Comparison of ENCODE assay signal across 8 mouse cellular contexts in genomic region chr9:29802990-29803737, GRCm38 (mm10).
DNase-seq lines count a peak whose midpoint lies in the region; ATAC-seq lines count a peak whose summit lies in the region.

No protein-coding gene starts in this region.

- ATAC-seq in hematopoietic stem cell, adult 5-6 weeks (replicated peaks in 1 of 2; ENCODE audit: insufficient read depth in 1 of 2, low FRiP score in 2 of 2, low TSS enrichment in 1 of 2, low read depth in 1 of 2, poor library complexity in 2 of 2, severe bottlenecking in 2 of 2) = peak; percentile 56 to 80; a peak in 3 of 4 replicates

- intact Hi-C loops in left cerebral cortex, postnatal 10 days (cut with DNase I) = loop anchor here (10.0 kb wide), 1 partner anchor 462 kb away; no protein-coding TSS in a partner anchor

- DNase-seq in embryo, embryonic 10.5 days (ENCODE audit: low spot score) = peak; percentile 27
- no peak for DNase-seq in embryo, embryonic 10 days (ENCODE audit: low spot score)
- peak; percentile 33 to 69 for DNase-seq in left cerebral cortex, postnatal 10 days (ENCODE audit: extremely low spot score in 1 of 2, low spot score in 2 of 2)
- peak; percentile 83 for DNase-seq in right cerebral cortex, adult 18-20 months
- DNase-seq in gastrocnemius, adult 8-10 months (ENCODE audit: low spot score in 2 of 2) = no peak
- no peak for DNase-seq in urinary bladder, postnatal 25 days (ENCODE audit: low spot score)
- no peak for DNase-seq in kidney, adult 11 months

Comparison
In these comparisons a context has a peak if more than half of its experiments do, and no peak if none do; other contexts are left out.
1. DNase-seq: peak in embryo, embryonic 10.5 days (single experiment), left cerebral cortex, postnatal 10 days (2 of 2) and right cerebral cortex, adult 18-20 months (single experiment); none in embryo, embryonic 10 days (single experiment), gastrocnemius, adult 8-10 months (0 of 2), urinary bladder, postnatal 25 days (single experiment) and kidney, adult 11 months (single experiment).